Mouse (Mus musculus): ENCODE measurements around the gene Kcnn3. TPM values are rescaled to one million over a fixed set of nuclear protein-coding genes. Genes with fewer than 3 reads are reported as not detected.

Kcnn3 gene
- total RNA-seq (2023), result under 1 TPM; 0.13 to 0.26 TPM

GRCm38 (mm10) chr3:89519894-89520293, at the start of gene Kcnn3:
Gene Kcnn3, plus strand, starts transcription at chr3:89520164.

GRCm38 (mm10) chr3:89714359-89715206, 194.6 kb downstream of the Kcnn3 start, which contains the start of gene Adar:
Gene Adar, plus strand, starts transcription at chr3:89715022.

Other genes starting within 250 kb of the Kcnn3 start
- gene Slc50a1, start 249.6 kb upstream of the Kcnn3 start, total RNA-seq (2023), result 10 to 100 TPM; 24.1 to 29.6 TPM
- not detected for gene Efna1, start 239.0 kb upstream of the Kcnn3 start, total RNA-seq (2023)
- not detected for gene Efna3, start 197.2 kb upstream of the Kcnn3 start, total RNA-seq (2023)
- gene Efna4, start 182.1 kb upstream of the Kcnn3 start, total RNA-seq (2023), result not detected
- 100 to 1,000 TPM; 119 to 125 TPM for gene Adam15, start 170.2 kb upstream of the Kcnn3 start, total RNA-seq (2023)
- gene Dcst2, start 158.2 kb upstream of the Kcnn3 start, total RNA-seq (2023), result under 1 TPM in 1 of 2 experiments, not detected in 1; 0.15 TPM
- not detected for gene Dcst1, start 154.9 kb upstream of the Kcnn3 start, total RNA-seq (2023)
- 100 to 1,000 TPM; 136 to 149 TPM for gene Zbtb7b, start 125.4 kb upstream of the Kcnn3 start, total RNA-seq (2023)
- gene Lenep, start 117.4 kb upstream of the Kcnn3 start, total RNA-seq (2023), result not detected
- gene Flad1, start 108.3 kb upstream of the Kcnn3 start, total RNA-seq (2023), result 10 to 100 TPM; 13.8 to 17.9 TPM
- 10 to 100 TPM; 45.4 to 57.0 TPM for gene Cks1b, start 101.8 kb upstream of the Kcnn3 start, total RNA-seq (2023)
- gene Shc1, start 101.7 kb upstream of the Kcnn3 start, total RNA-seq (2023), result 100 to 1,000 TPM; 114 to 119 TPM
- gene Pygo2, start 90.0 kb upstream of the Kcnn3 start, total RNA-seq (2023), result 10 to 100 TPM; 36.1 to 46.3 TPM
- gene Pbxip1, start 83.5 kb upstream of the Kcnn3 start, total RNA-seq (2023), result 100 to 1,000 TPM; 136 to 147 TPM
- 1 to 10 TPM; 9.1 to 9.9 TPM for gene Pmvk, start 65.6 kb upstream of the Kcnn3 start, total RNA-seq (2023)
- gene Adar, start 194.9 kb downstream of the Kcnn3 start, total RNA-seq (2023), result 10 to 100 TPM; 58.1 to 65.2 TPM
- under 1 TPM; 0.44 TPM for gene Chrnb2, start 244.5 kb downstream of the Kcnn3 start, total RNA-seq (2023)